Mouse (Mus musculus) ES-Bruce4 (cell line): ENCODE measurements around the gene Fpr3.

ENCODE experiments used
- CTCF ChIP-seq: IDR thresholded peaks from one replicate; pipeline ENCODE4 v1.8.1; 2011; ENCODE audit warnings: low read depth, low read length
- EP300 ChIP-seq: IDR thresholded peaks from 2 replicates; pipeline ENCODE4 v1.6.1; 2011; ENCODE audit warnings: low read depth, low read length; ENCODE audit not compliant: insufficient read depth

DNA sequence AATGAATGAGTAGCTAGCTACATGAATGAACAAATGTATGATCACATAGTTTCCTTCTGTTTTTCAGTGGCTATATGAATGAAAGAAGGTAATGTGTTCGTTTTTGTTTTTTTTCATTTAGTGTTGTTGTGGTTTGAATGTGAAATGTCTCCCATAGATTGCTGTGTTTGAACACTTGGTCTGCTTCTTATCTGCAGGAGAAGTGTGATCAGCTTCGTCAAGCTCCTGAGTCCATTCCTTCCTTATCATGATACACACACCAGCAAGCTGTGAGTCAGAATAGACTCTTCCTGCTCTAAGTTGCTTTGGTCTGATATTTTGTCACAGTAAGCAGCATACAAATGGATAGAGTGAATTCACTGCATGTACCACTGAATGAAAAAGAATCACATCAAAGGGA, 38.7 kb upstream of the Fpr3 start:
- TF ChIP-seq EP300 = no peak
- TF ChIP-seq CTCF = no peak
